Mouse (Mus musculus) c-Kit-positive CD71-positive TER-119-negative erythroid progenitor cells, embryonic 14.5 days (primary cell): ENCODE data around the gene Pakap.

Experiments
- DNase-seq: peaks from one replicate; pipeline ENCODE4 v3.0.0-alpha.2; 2013; ENCODE audit warnings: low read depth

The Pakap gene

GRCm38 (mm10) chr4:57719370-57719769 is 151.4 kb downstream of the Pakap start:
- no peak for DNase-seq

DNA sequence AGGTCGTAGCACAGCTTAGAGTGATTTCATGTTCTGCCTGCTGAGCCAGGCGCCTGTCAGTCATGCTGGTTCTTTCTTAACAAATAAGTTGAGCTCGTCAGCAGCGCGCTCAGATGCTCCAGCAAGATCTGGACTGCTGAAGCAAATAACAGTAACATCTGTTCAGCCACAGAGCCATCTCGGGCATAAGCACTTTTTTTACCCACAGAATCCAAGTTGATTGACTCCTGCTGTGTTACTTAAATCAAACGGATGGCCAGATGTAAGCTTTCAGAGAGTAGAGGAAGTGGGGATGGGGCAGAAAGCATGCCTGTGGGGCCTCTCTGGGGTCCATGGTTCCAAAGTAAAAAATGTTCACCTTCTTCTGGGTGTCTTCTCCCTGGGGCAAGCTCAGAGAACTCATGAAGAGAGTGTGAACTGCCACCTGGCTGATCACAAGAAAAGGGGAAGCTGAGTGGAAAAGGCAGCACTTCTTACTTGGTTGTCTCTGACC is 152.9 kb downstream of the Pakap start:
- DNase-seq = no peak

DNA sequence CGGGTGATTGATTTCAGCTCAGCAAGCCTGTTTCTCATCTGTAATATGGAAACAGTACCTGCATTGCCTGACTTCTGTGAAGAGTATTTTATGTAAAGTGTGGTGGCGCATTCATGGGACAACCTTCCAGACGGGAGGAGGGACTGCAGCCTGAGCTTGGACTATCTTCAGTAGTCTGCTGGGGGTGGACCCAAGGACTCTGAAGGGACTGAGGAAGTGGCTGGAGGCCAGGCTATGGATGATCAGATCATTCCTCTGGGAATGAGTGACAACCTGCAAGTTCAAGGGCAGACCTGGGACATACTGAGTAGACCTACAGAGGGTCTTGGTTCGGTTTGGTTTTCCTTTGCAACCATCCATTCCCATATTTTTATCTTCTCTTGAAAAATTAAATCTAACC is 154.3 kb downstream of the Pakap start:
- no peak for DNase-seq

DNA sequence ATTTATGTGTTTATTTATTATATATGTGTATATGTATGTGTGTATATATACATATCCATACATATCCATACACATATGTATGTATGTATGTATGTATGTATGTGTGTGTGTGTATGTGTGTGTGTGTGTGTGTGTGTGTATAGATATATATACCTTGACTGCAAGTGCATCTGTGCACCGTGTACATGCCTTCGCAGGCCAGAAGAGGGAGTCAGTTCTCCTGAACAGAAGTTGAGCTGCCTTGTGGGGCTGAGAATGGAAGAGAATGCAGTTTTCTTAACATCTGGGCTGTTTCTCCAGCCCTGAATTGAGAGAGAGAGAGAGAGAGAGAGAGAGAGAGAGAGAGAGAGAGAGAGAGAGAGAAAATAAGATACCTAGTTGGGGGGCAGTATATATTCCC is 155.7 kb downstream of the Pakap start:
- no peak for DNase-seq

DNA sequence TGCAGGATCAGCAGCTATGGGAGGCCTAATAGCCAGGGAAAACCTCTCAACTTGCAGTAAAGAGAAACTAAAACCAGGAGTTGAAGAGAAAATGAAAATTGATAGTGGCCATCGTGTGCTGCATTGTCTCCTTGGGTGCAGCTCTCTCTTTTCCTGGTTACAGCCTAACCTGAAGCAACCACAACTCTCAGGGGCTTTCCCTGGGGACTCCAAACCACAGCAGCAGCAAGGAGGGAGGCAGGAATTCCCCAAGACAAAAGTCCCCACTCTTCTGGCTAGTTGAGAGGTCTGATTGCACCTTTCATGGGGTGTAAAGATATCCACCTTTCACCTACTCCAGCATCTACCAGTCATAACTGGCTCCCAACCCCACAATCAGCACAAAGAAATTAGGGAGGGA is 157.6 kb downstream of the Pakap start:
- DNase-seq = no peak

DNA sequence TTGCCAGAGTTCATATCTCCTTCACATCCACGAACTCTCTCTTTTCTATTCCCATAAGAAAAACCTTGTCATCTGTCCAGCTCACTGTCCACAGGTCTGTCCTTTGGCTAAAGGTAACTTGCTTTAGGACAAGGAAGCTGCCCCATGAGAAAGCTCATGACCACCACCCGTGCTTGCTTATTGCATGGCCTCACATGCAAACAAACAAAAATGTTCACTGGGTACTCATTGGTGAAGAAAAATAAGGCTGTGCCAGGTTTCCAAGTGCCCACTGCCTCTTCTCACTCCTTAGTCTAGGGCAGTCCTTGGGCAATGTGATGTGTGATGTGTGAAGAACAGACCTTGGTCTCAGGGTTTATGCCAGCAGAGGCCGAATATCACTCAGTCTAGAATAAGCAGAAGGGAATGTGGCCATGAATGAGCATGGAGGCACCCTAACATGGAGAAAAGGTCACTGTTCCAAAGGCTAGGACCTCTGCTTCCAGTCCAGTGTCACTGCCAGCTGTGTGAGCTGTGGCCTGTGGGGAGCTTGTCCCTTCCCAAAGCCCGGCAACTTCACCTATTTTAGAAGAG is 160.7 kb downstream of the Pakap start:
- no peak for DNase-seq

- DNase-seq = no peak
Measured at GRCm38 (mm10) chr4:57730047-57730446, 162.1 kb downstream of the Pakap start.

DNA sequence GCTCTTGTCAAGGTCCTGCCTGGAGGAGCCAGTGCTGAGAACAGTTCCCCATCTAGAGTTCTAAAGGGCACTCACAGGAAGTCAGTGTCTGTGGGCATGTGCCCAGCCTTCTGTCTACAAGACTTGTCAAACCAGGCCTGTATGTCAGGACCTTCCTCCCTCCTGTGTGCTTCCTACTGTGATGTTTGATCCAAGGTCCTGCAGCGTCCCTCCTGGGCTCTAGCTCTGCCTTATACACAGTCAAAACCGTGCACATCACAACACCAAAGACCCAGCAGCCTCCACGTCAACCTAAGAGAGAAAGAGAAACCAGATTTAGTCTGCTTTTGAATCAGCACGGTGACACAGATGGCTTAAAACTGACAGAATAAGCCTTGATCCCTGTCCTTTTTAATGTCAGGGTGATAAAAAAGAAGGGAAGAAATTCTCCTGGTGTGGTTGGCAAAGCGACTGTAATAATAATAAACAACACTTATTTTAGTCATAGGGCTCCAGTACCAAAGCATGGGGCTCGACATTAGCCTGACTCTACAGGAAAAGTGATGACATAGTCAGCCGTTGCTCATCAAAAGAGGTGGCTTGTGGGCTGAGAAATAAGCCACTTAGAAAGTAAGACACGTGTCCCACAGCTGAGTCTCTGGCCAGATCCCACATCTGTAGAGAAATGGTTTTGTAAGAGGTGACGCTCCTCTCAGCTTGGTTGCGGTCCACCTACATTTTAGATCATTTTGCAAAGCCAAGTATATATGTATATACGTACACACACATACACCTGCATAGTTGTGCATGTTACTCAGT is 163.0 kb downstream of the Pakap start:
- DNase-seq = no peak

- DNase-seq = no peak
Measured at GRCm38 (mm10) chr4:57732351-57732750, 164.4 kb downstream of the Pakap start.

DNA sequence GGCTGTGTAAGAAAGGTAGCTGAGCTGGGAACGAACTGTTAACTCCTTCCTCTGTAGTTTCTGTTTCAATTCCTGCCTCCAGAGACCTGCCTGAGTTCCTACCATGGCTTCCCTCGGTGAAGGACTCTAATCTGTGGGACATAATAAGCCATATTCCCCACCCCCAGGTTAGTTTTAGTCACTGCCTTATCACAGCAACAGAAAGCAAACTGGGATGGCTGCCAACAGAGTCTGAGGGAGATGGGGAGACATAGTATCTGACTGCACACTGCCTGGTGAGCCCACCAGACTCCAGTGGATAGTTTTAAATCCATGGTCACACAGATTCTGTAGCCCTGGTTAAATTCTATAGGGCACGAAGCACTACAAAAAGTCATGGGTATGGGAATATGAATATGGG is 165.5 kb downstream of the Pakap start:
- peak; percentile 3 for DNase-seq

GRCm38 (mm10) chr4:57735426-57735825 is 167.4 kb downstream of the Pakap start:
- no peak for DNase-seq

DNA sequence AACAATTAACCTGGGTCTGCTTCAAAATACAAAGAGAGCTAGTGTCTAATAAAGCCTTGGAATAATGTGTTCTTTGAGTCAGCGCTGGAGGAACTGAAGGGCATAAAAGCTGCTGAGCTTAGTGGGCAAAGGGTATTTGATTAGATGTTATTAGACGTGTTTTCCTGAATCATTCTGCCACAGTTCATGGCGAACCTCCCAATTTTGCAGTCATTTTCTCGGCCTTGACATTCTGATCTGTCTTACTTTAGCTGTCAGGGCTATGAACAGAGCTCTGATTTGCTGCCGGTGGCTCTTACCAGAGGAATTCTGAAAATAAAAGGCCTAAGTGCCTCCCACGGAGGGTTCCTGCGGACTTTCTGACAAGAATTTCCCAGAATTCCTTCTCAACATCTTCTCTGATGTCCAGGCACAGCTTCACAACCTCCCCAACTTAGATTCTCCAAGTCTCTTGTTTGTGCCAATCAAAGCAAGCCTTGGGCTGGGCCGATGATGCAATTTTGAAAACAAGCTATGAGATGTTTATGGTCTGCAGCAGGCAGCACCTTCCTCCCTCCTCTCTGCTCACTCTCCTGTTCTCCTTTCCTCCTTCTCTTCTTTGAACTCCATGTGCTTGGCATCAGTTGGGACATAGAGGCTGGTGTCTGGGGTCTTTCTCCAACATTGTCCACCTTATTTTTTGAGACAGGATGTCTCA is 171.0 kb downstream of the Pakap start:
- DNase-seq = no peak

- DNase-seq = no peak
Measured at GRCm38 (mm10) chr4:57743325-57743929, 175.4 kb downstream of the Pakap start.

- no peak for DNase-seq
Measured at GRCm38 (mm10) chr4:57750651-57751050, 182.7 kb downstream of the Pakap start.

DNA sequence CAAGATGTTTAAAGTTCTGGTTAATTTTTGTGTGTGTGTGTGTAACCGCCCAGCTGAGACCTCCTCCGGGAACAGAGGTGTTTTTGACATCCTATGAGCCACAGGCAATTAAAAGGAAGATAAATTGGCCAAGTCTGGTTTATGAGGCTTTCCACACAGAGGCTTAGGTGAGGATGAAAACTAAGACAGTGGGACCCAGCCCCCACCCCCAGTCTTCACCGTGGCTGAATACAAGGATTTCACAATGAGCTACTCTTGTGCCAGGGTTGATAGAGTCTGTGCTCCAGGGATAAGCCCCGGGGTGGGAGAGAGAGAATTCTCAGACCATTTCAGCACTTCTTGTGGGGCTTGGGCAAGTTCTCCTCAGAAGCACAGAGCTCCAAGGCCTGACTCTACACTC is 183.1 kb downstream of the Pakap start:
- DNase-seq = no peak

- no peak for DNase-seq
Measured at GRCm38 (mm10) chr4:57751566-57751965, 183.6 kb downstream of the Pakap start.

- DNase-seq = no peak
Measured at GRCm38 (mm10) chr4:57755085-57755484, 187.1 kb downstream of the Pakap start.

DNA sequence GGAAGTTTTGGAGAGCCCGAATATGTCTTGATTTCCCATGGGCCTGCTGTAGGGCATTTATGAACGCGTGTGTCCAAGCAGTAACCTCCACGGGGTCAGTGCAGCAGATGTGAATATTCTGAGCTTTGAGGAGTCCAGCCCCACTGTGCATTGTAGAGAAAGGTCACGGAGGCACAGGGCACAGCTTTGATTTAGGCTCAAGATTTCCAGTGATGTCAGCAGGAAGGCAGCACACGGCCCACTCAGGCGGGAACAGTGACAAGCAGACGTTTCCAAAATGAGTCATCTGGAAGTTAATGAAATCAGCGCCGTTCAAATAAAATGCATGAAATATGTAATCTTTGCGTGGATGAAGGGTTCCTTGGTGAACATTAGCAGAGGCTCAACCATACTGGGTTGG is 190.0 kb downstream of the Pakap start:
- no peak for DNase-seq

GRCm38 (mm10) chr4:57762424-57762823 is 194.4 kb downstream of the Pakap start:
- DNase-seq = no peak

- no peak for DNase-seq
Measured at GRCm38 (mm10) chr4:57764392-57764791, 196.4 kb downstream of the Pakap start.

GRCm38 (mm10) chr4:57764926-57765325 is 196.9 kb downstream of the Pakap start:
- DNase-seq = no peak

DNA sequence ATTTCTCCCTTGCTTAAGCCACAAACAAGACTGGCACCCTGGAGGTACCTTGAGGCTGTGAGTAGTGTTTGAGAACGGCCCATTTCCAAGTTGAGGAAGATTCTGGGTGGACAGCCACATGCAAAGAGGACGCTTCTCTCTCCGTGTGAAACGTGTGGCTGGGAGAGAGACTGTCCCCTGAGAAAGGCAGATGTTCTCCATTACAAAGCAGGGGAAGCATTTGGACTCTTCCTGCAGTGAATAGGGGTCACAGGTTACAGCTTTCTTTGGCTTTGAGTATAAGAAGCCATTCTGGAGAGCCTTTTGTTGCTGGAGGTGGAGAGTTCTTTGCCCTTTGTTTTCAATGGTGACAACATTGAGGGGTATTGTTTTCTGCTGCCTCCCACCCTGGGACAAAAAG is 197.8 kb downstream of the Pakap start:
- DNase-seq = no peak

DNA sequence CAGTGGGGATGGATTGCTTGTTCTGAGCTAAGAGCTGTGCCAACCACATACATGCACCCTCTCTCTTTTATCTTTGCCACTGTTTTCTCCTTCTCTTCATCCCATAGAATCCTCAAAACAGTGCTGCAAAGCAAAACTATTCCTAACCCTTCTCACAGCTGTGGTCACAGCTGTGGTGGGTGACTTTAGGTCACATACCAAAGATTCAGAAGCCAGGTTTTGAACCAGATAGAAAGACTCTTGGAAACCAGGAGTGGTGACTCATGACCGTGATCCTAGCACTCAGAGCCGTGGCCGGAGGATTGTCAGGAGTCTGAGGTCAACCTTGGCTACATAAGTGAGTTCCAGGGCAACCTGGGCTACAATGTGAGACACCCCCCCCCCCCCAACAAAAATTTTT is 201.0 kb downstream of the Pakap start:
- DNase-seq = no peak
